Mouse (Mus musculus): ENCODE results near the gene Hist3h2ba. TPM values are rescaled to one million over a fixed set of nuclear protein-coding genes. Genes with fewer than 3 reads are reported as not detected.

Gene Hist3h2ba
- total RNA-seq, 2 experiments from 2014 or later, result 23.0 to 32.1 TPM

DNA sequence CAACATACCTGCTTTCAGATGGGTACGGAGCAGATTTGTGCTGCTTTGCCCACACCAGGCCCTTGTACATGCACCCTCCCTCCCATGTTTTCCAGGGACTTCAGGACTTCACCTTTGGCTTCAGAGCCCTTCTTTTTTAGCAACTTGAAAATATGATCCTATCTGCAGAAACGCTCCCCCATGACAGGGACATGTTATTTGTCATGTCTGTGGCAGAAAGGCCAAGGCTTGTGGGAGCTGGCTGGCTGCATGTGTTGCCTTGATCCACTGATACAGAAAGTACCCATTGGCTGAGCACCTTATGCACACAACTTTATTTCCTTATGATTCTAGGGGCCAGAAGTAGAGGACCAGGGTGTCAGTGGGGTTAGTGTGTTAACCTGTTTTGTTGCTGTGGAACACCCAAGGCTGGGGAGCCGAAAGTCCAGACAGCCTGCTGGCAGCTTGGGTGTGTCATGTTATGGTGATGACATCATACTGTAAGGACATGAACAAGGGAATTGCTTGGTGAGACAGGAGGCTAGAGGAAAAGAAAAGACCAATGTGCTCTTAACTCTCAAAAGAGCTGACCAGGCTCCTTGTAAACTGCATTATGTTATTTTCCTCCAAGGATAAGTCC is 36.7 kb downstream of the Hist3h2ba start:
- DNase-seq, result peak; percentile 51

DNA sequence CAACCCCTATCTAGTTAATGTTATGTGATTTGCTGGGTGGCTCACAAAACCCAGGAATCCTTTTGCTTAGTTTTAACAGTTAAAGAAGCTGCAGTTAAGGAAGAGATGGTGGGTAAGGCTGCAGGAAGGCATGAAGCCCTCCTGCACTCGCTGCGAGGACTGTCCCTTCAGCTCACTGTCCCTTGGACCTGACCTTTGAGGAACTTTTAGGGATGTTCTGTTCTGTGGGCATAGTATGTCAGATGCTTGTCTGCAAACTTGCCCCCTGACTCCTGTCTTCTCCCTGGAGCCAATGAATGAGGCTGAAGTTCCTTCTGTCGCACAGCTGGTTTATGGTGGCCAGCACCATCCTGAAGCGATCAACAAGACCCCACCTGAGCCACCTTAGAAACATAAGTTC is 40.4 kb downstream of the Hist3h2ba start:
- DNase-seq, result no peak

DNA sequence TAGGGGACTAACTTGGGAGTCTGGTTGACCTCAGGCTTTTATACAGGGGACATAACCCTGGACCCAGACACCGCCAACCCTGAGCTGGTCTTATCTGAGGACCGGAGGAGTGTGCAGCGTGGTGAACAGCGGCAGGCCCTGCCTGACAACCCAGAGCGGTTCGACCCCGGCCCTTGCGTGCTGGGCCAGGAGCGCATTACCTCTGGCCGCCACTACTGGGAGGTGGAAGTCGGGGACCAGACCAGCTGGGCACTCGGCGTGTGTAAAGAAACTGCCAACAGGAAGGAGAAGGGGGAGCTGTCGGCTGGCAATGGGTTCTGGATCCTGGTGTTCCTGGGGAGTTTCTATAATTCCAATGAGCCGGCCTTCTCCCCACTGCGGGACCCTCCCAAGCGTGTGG is 41.4 kb downstream of the Hist3h2ba start:
- no peak for DNase-seq

DNA sequence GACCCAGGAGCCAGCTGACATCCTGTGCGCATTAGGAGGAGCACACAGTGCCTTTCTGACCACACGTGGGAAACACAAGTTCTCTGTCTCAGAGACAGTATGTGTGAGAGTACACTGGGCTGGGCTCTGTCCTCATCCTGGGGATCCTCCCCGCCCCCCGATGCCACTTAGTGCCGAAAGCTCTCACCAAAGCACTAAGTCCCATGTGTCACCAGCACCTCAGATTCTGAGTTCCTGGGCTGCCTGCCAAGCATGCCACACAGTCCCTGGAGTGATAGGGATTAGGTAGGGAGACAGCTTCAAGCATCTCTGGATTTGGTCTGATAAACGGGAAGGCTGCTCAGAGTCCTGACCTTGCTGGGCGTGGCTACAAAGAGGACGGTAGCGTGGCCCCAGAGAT is 42.1 kb downstream of the Hist3h2ba start:
- peak; percentile 34 for DNase-seq

DNA sequence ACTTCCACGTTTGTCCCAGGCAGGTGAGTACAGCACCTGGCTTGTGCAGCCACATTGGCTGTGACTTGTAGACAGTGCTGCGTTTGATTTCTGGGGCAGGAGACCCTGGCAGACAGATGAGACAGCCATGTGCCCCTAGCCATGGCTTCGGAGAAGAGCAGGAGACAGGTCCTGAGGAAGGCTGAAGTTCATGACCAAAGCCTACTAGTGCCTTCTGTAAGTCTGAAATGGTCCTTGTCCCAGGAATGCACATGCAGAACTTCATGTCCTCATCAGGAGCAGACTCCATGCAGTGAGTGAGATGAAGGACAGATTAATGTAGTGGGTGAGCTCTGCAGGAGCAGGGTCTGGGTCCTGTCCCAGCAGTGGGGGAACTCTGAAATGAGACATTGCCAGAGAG is 43.2 kb downstream of the Hist3h2ba start:
- DNase-seq, result no peak

DNA sequence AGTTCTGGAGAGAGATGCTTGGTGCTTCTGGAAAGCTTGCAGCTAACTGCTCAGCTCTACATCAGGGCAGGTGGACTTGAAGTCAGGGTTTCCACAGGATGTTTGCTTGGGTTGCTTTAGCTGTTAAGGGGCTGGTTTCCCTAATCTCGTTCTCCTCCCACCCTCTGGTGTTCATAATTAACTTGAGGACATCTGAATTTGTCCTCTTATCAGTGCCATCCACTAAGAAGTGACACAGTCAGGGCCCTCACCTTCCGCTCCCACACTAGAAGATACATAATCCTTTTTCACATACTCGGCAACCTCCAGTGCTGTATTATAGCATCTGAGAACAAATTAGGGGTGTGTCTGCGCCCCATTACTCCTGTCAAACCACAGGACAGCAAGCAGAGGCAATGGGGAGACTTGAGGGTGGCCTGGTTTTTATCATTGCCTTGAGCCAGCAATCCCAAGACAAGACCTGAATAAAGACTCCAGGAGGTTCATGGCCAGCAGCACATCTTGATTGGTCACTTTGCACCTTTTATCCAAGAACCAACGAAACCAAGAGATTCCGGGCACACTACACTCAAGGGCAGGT is 44.5 kb downstream of the Hist3h2ba start:
- no peak for DNase-seq

DNA sequence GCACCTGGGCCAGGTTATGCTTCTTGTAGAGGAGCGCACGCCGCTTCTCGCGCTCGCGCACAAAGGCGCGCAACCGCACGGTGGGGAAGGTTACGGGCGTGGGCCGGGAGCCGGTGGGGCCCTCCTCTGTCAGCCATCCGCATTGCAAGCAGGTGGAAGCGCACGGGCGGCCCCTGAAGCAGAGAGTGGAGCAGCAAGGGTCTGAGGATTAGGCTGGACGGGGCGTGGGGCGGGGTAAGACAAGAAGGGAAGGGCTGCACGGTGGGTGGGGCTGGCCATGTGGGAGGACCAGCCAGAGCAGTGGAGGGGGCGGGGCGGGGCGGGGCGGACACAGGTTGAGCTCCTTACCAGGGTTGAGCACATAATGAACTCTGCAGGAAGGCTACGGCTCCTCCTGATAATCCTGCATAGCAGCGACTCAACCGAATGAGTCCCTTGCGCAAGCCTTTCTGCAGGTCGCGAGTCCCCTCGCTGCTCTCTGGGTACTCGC is 45.7 kb downstream of the Hist3h2ba start:
- DNase-seq, result peak; percentile 61

DNA sequence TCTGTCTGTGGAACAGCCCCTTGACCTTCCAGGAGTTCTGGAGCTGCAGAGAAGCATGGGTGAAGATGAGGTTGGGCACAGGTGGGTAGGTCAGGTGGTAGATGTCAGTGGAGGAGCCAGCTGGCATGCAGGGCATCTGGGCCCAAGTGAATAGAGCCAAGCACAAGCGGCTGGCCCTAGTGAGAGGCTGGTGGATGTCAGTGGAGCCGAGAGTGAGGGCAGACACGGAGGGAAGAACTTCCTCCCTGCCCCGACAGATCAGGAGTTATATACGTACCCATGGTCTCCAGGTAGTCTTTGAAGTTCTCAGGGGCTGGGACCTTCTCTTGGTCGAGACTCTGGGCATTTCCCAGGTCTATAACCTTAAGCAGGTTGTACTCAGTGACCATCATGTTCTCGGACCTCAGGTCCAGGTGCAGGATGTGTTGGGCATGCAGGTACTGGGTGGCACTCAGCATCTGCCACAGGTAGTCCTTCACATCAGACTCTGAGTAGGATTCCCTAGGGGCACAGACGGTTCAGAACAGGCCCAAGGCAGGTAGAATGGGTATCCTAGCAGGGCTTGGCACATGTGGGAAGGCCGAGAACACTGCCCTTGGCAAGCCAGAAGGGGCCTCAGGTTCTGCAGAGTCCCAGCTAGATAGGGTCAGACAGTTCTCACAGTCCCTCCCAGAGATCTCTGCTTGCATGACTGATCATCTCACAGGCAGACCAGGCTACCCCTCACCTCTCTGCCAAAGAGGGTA is 46.5 kb downstream of the Hist3h2ba start:
- DNase-seq, result no peak

DNA sequence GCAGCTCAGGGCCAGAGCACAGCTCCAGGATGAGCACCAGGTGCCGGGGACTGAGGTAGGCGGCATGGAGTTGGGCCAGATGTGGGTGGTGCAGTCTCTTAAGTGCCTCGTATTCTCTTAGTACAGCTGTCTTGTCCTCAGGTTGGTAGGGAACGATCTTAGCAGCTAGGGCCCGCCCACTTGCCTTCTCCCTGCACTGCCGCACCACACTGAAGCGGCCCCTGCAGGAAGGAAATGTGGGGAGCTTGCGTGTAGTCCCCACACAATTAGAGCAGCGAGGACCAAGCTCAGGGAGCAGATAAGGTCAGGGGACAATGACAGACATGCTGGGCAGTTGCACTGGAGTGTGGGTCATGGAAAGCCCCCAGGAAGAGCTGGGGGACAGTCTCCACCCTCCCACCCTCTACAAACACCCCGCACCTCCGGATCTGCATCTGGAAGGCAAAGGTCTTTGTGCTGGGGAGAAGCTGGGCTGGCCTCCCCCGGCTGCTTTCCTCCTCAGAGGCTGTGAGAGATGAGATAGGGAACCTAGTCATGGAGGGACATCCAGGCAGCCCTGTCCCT is 47.2 kb downstream of the Hist3h2ba start:
- DNase-seq, result no peak

DNA sequence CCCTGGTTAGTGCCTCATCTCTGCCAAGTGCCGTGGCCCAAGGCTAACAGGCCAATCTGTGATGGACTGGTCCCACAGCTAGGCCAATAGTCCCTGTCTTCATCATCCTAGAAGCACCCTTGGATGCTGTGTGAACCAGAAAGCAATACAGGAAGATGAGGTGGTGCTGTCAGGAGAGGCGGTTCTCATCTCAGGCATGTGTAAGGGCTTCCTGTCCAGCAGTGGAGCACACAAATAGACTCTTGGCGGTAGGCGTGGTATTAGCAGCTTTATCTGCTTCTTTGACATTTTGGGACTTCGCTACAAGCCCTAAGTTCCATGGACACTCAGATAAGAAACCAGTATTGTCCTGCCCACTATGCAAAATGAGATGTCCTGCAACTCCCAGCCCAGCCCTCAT is 48.8 kb downstream of the Hist3h2ba start:
- DNase-seq, result no peak

Small RNAs within 50 kb of the gene (microRNA-seq; reads per million reads assigned to microRNA genes)
- gene Gm44313, result not detected

Other genes with a start within 250 kb of the Hist3h2ba start
- not detected for gene Olfr319, start 249.8 kb upstream of the Hist3h2ba start, total RNA-seq (2021)
- gene Olfr318, start 224.9 kb upstream of the Hist3h2ba start, total RNA-seq (2021), result not detected
- gene Olfr317, start 209.7 kb upstream of the Hist3h2ba start, total RNA-seq (2021), result not detected
- gene Olfr316, start 196.2 kb upstream of the Hist3h2ba start, total RNA-seq (2021), result not detected
- not detected for gene Olfr315, start 175.7 kb upstream of the Hist3h2ba start, total RNA-seq (2021)
- not detected for gene Olfr314, start 166.0 kb upstream of the Hist3h2ba start, total RNA-seq (2021)
- gene Fam183b, start 147.0 kb upstream of the Hist3h2ba start, total RNA-seq (2021), result 1 to 10 TPM; 2.5 to 3.3 TPM
- gene Olfr313, start 133.9 kb upstream of the Hist3h2ba start, total RNA-seq (2021), result not detected
- not detected for gene Olfr312, start 119.7 kb upstream of the Hist3h2ba start, total RNA-seq (2021)
- not detected for gene Olfr311, start 109.7 kb upstream of the Hist3h2ba start, total RNA-seq (2021)
- gene Gm12258, start 101.8 kb upstream of the Hist3h2ba start, total RNA-seq (2021), result 1 to 10 TPM; 3.5 to 7.5 TPM
- 1 to 10 TPM; 5.5 to 8.2 TPM for gene 2810021J22Rik, start 81.7 kb upstream of the Hist3h2ba start, total RNA-seq (2021)
- 1 to 10 TPM; 4.7 to 6.7 TPM for gene Zfp39, start 44.7 kb upstream of the Hist3h2ba start, total RNA-seq (2021)
- gene Btnl10, start 31.0 kb upstream of the Hist3h2ba start, total RNA-seq (2021), result 1 to 10 TPM; 1.2 to 2.1 TPM
- gene Rnf187, start 10.0 kb upstream of the Hist3h2ba start, total RNA-seq (2021), result 100 to 1,000 TPM; 154 to 156 TPM
- gene Hist3h2a, start 5.8 kb downstream of the Hist3h2ba start, total RNA-seq (2021), result 10 to 100 TPM; 30.8 to 37.5 TPM
- under 1 TPM; 0.09 TPM for gene Trim17, start 5.8 kb downstream of the Hist3h2ba start, total RNA-seq (2021)
- 10 to 100 TPM; 19.7 to 24.3 TPM for gene Trim11, start 29.2 kb downstream of the Hist3h2ba start, total RNA-seq (2021)
- gene Obscn, start 187.5 kb downstream of the Hist3h2ba start, total RNA-seq (2021), result 10 to 100 TPM; 20.0 to 75.3 TPM
- gene Iba57, start 214.8 kb downstream of the Hist3h2ba start, total RNA-seq (2021), result 10 to 100 TPM; 19.6 to 19.8 TPM
- under 1 TPM; 0.48 to 0.88 TPM for gene Gjc2, start 234.3 kb downstream of the Hist3h2ba start, total RNA-seq (2021)
- gene Guk1, start 243.3 kb downstream of the Hist3h2ba start, total RNA-seq (2021), result 10 to 100 TPM; 63.7 to 64.9 TPM

Data from adrenal gland, postnatal 10 days (tissue).